Mouse (Mus musculus): ENCODE measurements around the gene Ankrd11.

- no peak for TF ChIP-seq MAX (IDR thresholded peaks at IDR 0.05; ENCODE audit: low read depth)
- TF ChIP-seq MYOG (IDR thresholded peaks at IDR 0.05; ENCODE audit: control insufficient read depth in 1 of 3, insufficient read depth in 1 of 3, insufficient read length in 2 of 3, low read depth in 2 of 3) = no peak
- TF ChIP-seq POLR2A (IDR thresholded peaks at IDR 0.05; ENCODE audit: insufficient read length, low read depth) = no peak
- no peak for TF ChIP-seq REST (IDR thresholded peaks at IDR 0.05; ENCODE audit: insufficient read depth, insufficient read length)
- no peak for TF ChIP-seq USF1 (IDR thresholded peaks at IDR 0.05; ENCODE audit: low read depth)
- TF ChIP-seq MYOD1 (IDR thresholded peaks at IDR 0.05; ENCODE audit: control insufficient read depth in 1 of 3, insufficient read length in 2 of 3, low read depth in 2 of 3) = no peak
- TF ChIP-seq TCF12 (IDR thresholded peaks at IDR 0.05; ENCODE audit: insufficient read depth, poor library complexity, severe bottlenecking) = no peak
- TF ChIP-seq POLR2AphosphoS2 (IDR thresholded peaks at IDR 0.05; ENCODE audit: insufficient read length, low read depth) = no peak
- no peak for TF ChIP-seq E2F4 (IDR thresholded peaks at IDR 0.05; ENCODE audit: insufficient read depth)
- no peak for TF ChIP-seq SRF (IDR thresholded peaks at IDR 0.05; ENCODE audit: control insufficient read depth, insufficient read length, low read depth)
Observed at GRCm38 (mm10) chr8:123017143-123017542, 24.9 kb downstream of the Ankrd11 start.

Data from myocyte (in vitro differentiated cells).